Mouse (Mus musculus) neural tube, embryonic 13.5 days (tissue): ENCODE measurements at regions not wholly inside any gene's neighbourhood (a gene's known extent, or its start where the extent isn't known, plus 50 kb on each side); places are given as distances from the start of the nearest gene placed in this dataset.

Experiments
- ATAC-seq: fragments of 200-750 bp; cut with Nextera tagmentation; 2 replicates; pipeline ENCODE4 v1.8.0; 2017; ENCODE audit warnings: low read depth, mild to moderate bottlenecking, moderate TSS enrichment, moderate library complexity
- H3K27ac ChIP-seq: fragments of 300-500 bp; sonication (generic); replicated peaks from 2 replicates; pipeline ENCODE4 v1.5.1; 2015; ENCODE audit warnings: moderate library complexity, mild to moderate bottlenecking, inconsistent platforms
- H3K27me3 ChIP-seq: fragments of 300-500 bp; sonication (generic); 2 replicates; pipeline ENCODE4 v1.6.1; 2015; ENCODE audit warnings: mild to moderate bottlenecking, inconsistent platforms
- H3K36me3 ChIP-seq: fragments of 300-500 bp; sonication (generic); 2 replicates; pipeline ENCODE4 v1.6.1; 2015; ENCODE audit warnings: mild to moderate bottlenecking, inconsistent platforms
- H3K4me1 ChIP-seq: fragments of 300-500 bp; sonication (generic); replicated peaks from 2 replicates; pipeline ENCODE4 v1.6.1; 2015; ENCODE audit warnings: inconsistent platforms
- H3K4me2 ChIP-seq: fragments of 300-500 bp; sonication (generic); 2 replicates; pipeline ENCODE4 v1.6.1; 2015; ENCODE audit warnings: inconsistent platforms, mild to moderate bottlenecking, moderate library complexity
- H3K4me3 ChIP-seq: fragments of 300-500 bp; sonication (generic); 2 replicates; pipeline ENCODE4 v1.5.1; 2015; ENCODE audit warnings: mild to moderate bottlenecking, inconsistent platforms
- H3K9ac ChIP-seq: fragments of 300-500 bp; sonication (generic); 2 replicates; pipeline ENCODE4 v1.6.1; 2015; ENCODE audit warnings: moderate library complexity, mild to moderate bottlenecking, inconsistent platforms
- H3K9me3 ChIP-seq: fragments of 300-500 bp; sonication (generic); 2 replicates; pipeline ENCODE4 v1.6.1; 2016; ENCODE audit warnings: inconsistent platforms
- WGBS: fragments of 180-500 bp; shearing (Covaris S2); methylation state at CpG from one replicate; pipeline ENCODE4 v1.1.7; 2015; 5-methylcytosine and 5-hydroxymethylcytosine counted together

DNA sequence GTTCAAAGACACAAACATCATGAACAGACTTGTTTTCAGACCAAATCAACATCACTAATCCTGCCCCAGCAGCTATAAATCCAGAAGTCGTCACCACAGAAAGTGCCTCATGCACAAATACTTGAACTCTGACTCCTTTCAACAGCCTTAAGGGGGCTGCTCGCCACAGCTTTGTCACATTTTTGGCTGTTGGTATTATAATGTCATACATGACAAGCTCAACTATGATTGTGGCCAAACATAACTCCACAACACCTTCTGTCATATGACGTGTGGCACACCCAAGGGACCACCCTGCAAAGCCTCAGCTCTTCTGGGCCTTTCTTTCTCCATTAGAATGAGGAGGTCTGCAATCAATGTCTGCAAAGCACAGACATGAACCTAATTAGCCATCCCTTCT is 209.1 kb downstream of the Mtx2 start:
- ATAC-seq, result no peak
- H3K4me3 ChIP-seq, result no peak overlapping the region
- 0 out of 2 replicates have a peak overlapping the region, but pooled peaks have one; percentile 23 for H3K27ac ChIP-seq
- H3K4me2 ChIP-seq, result no peak overlapping the region
- 61% methylated on average over 3 of the region's 3 CpGs for WGBS
- H3K4me1 ChIP-seq, result peaks cover 9% of the 10 kb centered on the region; the same call in 1 of the 2 replicates
- no peaks in the 10 kb centered on the region for H3K9me3 ChIP-seq
- H3K27me3 ChIP-seq, result no peaks in the 10 kb centered on the region
- H3K36me3 ChIP-seq, result no peaks in the 10 kb centered on the region
- no peak overlapping the region for H3K9ac ChIP-seq

DNA sequence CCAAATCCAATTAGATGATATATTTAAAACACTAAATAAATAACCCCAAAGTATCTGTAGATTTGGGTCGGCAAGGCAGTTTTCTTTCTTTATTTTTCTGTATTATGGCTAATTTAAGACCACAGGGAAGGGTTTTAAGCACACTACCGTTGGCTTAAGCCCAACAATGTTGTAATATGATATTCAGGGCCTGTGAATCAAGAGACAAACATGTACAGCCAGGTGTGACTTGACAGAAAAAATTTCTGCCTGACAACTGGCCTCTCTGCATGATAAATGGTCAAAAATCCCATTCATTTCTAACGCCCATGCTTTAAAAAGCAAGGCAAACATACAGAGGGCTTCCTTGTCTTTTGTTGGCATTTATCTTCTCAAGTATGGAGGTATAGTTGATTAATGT is 213.5 kb downstream of the Mtx2 start:
- H3K9ac ChIP-seq, result no peak overlapping the region
- H3K36me3 ChIP-seq, result no peaks in the 10 kb centered on the region
- no peaks in the 10 kb centered on the region for H3K9me3 ChIP-seq
- WGBS, result 62% methylated on average over 3 of the region's 3 CpGs
- H3K27ac ChIP-seq, result no peak overlapping the region
- no peak overlapping the region for H3K4me3 ChIP-seq
- H3K4me2 ChIP-seq, result no peak overlapping the region
- no peak for ATAC-seq
- no peaks in the 10 kb centered on the region for H3K27me3 ChIP-seq
- peaks cover 5% of the 10 kb centered on the region; the same call in 1 of the 2 replicates for H3K4me1 ChIP-seq

DNA sequence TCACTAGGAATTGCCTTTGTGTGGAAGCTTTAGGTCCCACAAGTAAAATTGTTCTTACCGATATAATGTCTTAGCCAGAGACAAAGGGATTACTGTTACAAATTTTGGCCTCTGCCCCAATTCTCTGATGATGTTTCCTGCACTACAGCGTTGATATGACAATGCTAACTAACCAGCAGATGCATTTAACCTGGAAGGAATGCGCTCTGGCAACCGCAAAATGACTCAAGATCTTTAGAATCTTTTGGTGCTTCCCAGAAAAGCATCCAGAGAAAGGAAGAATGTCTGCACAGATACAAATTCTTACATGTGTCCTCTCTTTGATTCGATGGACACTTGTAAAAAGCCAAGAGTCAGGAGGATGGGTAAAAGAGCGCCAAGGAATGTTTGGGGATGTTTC is 221.3 kb downstream of the Mtx2 start:
- WGBS, result 78% methylated on average over 6 of the region's 6 CpGs

DNA sequence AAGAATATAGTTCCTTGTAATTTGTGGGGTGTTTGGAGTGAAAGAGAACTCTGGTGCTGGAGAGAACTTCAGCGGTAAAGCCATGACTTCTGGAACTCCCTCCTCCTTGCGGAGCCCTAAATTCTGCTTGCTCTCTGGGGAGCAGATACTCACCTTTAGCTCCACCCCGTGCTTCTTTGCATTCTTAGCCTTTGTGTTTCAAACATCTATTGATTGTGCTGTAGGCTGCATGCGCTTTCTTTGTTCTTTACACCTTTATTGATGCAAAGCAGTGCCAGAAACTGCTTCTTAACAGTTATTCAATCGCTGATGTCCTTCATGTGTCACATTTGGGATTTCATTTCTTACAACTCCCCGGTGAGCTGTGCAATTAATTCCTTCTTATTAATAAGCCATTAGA is 222.5 kb downstream of the Mtx2 start:
- no peak overlapping the region for H3K4me2 ChIP-seq
- no peaks in the 10 kb centered on the region for H3K36me3 ChIP-seq
- H3K9me3 ChIP-seq, result no peaks in the 10 kb centered on the region
- H3K4me3 ChIP-seq, result no peak overlapping the region
- H3K4me1 ChIP-seq, result peaks cover 8% of the 10 kb centered on the region; the same call in 1 of the 2 replicates
- H3K9ac ChIP-seq, result no peak overlapping the region
- no peaks in the 10 kb centered on the region for H3K27me3 ChIP-seq
- H3K27ac ChIP-seq, result no peak overlapping the region
- WGBS, result 28% methylated on average over 6 of the region's 6 CpGs
- ATAC-seq, result no peak

More for the DNA sequence above, 221.3 kb downstream of the Mtx2 start:
- no peak overlapping the region for H3K4me2 ChIP-seq
- no peak overlapping the region for H3K27ac ChIP-seq
- peaks cover 8% of the 10 kb centered on the region; the same call in 1 of the 2 replicates for H3K4me1 ChIP-seq
- H3K27me3 ChIP-seq, result no peaks in the 10 kb centered on the region
- no peak for ATAC-seq
- H3K36me3 ChIP-seq, result no peaks in the 10 kb centered on the region
- no peak overlapping the region for H3K9ac ChIP-seq
- no peak overlapping the region for H3K4me3 ChIP-seq
- H3K9me3 ChIP-seq, result no peaks in the 10 kb centered on the region

DNA sequence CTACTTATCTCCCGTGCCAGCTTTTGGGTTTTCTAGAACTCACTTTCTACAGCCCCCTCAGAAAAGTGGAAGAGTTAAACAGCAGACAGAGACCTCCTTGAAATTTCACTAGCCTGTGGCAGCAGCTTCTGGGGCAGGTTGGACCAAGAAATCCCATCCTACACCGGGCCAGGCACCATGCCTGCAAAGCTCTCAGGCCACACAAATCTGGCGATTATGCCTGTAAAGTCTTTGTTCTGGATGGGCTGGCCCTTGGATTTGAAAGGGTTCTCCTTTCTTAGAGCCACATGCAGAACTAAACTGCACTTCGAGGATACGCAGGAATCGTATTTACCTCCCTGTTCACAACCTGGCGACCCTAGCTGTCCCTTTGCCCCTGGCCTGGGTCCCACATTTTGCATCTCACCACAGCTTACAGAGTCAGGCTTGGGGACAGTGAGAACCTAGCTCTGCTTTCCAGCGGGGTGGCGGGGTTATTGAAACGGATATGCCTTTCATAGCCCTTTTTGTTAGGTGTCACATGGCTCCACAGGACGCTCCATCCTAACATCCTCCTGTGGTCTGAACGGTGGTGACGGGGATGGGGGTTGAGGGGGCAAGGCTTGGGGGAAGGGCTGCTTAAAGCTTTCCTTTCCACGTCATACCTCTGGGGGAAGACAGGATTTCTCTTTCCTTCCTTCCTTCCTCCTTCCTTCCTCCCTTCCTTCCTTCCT is 229.0 kb downstream of the Mtx2 start:
- Histone ChIP-seq H3K4me3 (peak overlapping the region; percentile 39), H3K9me3 (no peaks in the 10 kb centered on the region), H3K27me3 (no peaks in the 10 kb centered on the region), H3K4me1 (peaks cover 8% of the 10 kb centered on the region), H3K27ac (peak overlapping the region; percentile 69), H3K4me2 (peak overlapping the region; percentile 66), H3K36me3 (no peaks in the 10 kb centered on the region), H3K9ac (peak overlapping the region; percentile 63)
- peak; percentile 71 for ATAC-seq
- 16% methylated on average over 14 of the region's 14 CpGs for WGBS

DNA sequence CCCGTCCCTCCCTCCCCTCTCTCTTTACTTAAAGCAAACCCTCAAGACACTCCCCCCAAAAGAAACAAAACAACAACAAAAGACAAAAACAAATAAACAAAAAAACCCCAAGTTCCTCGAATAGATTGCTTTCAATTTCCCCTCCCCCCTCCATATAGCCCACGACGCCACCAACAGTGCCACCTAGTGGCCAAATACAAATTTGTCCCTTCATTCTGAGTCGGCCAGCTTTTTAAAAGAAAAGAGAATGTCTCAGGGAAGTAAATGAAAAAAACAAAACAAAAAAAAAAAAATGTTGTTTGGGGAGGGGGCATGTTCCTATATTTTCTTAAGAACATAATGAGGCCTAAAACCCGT is 229.6 kb downstream of the Mtx2 start:
- peak overlapping the region; percentile 63 for H3K9ac ChIP-seq
- H3K9me3 ChIP-seq, result no peaks in the 10 kb centered on the region
- H3K27me3 ChIP-seq, result peaks cover 4% of the 10 kb centered on the region; the same call in 1 of the 2 replicates
- under 1% methylated on average over 6 of the region's 6 CpGs for WGBS
- peak overlapping the region; percentile 39 for H3K4me3 ChIP-seq
- H3K4me2 ChIP-seq, result peak overlapping the region; percentile 66
- H3K4me1 ChIP-seq, result peaks cover 13% of the 10 kb centered on the region
- H3K36me3 ChIP-seq, result no peaks in the 10 kb centered on the region
- peak; percentile 78 for ATAC-seq
- peak overlapping the region; percentile 69 for H3K27ac ChIP-seq

DNA sequence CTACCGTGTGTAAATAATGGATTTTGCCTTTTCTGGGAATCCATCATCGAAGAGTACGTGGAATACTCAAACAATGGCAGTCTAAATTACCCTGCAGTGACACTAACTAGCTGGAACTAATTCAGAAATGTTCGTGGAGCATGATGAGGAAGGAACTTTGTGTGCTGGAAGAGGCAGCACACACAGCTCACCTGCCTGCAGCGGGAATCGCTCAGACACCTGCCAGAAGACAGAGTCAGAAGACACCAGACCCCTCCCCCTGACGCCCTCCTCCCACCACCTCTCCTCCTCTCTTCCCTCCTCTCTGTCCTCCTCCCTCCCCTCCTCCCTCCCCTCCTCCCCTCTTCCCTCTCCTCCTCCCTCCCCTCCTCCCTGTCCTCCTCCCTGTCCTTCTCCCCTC is 235.4 kb downstream of the Mtx2 start:
- Histone ChIP-seq H3K4me3 (no peak overlapping the region), H3K9me3 (no peaks in the 10 kb centered on the region), H3K4me1 (peaks cover 43% of the 10 kb centered on the region), H3K4me2 (peak overlapping the region; percentile 26; the same call in 1 of the 2 replicates), H3K27ac (peak overlapping the region; percentile 76), H3K36me3 (no peaks in the 10 kb centered on the region), H3K9ac (no peak overlapping the region), H3K27me3 (peaks cover 5% of the 10 kb centered on the region; the same call in 1 of the 2 replicates)
- WGBS, result 19% methylated on average over 6 of the region's 7 CpGs
- peak; percentile 62; the same call in 1 of the 2 replicates for ATAC-seq

DNA sequence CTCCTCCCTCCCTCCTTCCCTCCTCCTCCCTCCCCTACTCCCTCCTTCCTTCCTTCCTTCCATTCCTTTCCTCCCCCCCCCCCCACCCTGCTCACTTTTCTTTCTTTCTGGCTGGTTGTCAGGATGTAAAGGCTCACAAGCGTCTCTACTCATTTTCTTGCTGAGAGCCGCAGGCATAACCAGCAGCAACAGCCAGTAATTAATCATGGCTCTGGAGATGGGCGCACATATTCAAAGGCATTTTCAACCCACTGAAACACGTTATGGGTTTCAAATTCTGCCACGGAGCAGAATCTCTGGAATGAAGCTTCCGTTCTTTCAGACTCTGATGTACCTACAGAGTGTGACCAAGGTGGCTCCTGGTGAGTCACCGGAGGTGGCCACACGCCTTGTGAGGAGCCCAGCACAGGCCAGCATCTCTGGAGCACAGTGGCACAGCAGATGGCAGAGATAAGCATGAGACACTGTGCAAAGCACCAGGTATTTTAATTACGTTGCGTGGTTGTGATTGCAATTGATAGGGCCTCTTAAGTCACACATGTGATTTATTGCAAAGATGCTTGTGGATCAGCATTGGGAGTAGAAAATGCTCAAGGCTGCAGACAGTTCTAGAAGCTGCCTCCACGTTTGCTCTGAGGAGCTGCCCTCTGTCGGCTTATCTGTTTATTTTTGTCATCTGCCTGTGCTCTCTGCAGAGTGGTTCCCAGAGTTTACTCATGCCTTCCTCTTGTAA is 236.0 kb downstream of the Mtx2 start:
- Histone ChIP-seq H3K9ac (no peak overlapping the region), H3K36me3 (no peaks in the 10 kb centered on the region), H3K27ac (peak overlapping the region; percentile 76), H3K9me3 (no peaks in the 10 kb centered on the region), H3K4me3 (no peak overlapping the region), H3K27me3 (peaks cover 5% of the 10 kb centered on the region; the same call in 1 of the 2 replicates), H3K4me2 (no peak overlapping the region), H3K4me1 (peaks cover 43% of the 10 kb centered on the region)
- 29% methylated on average over 12 of the region's 12 CpGs for WGBS
- ATAC-seq, result peak; percentile 58

DNA sequence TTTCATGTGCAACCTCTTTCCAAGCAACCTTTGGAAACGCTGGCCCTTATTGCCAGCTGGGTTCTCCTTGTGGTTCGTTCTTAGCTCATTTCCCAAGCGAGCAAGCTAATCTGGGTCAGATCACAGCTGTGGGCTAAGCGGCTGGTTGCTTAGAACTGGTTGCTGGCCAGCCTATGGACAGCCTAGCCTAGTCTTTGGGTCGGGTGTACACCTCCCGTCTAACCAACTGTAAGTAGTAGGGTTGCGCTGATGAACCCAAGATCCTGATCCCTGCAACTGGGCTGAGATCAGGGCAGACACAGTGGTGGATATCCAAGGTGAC is 236.5 kb downstream of the Mtx2 start:
- no peak overlapping the region for H3K4me2 ChIP-seq

DNA sequence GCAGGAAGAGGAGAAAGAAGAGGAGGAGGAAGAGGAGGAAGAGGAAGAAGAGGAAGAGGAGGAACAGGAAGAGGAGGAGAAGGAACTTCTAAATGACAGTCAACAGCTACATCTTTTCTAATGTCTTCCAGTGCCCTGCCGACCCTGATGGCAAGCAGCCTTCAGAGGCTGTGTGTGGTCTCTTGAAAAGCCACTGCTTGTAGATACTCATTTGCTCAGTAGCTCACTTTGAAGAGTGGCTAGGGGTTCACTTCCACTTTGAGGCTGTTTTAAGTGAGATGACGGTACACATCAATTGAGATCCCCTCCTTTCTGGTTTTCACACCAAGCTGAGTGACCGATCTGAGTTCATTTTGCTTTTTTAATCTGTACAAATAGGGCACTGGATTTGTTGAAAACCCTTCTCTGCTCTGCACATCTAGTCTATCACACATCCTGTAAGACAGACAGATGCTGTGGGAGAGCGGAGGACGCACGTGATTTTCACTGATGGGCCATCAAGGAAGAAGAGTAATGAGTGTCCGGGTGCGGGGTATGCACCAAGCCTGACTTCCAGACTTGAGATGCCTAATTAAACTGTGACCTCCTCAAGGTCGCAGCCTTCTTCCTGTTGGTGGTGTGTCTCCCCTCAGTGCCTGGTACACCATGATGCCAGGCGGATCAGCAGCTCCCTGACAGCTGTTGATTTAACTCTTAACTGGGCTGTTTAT is 239.0 kb downstream of the Mtx2 start:
- no peak overlapping the region for H3K4me3 ChIP-seq
- peaks cover 47% of the 10 kb centered on the region for H3K4me1 ChIP-seq
- WGBS, result 55% methylated on average over 10 of the region's 10 CpGs
- H3K9me3 ChIP-seq, result no peaks in the 10 kb centered on the region
- no peak overlapping the region for H3K9ac ChIP-seq
- H3K27me3 ChIP-seq, result peaks cover 5% of the 10 kb centered on the region; the same call in 1 of the 2 replicates
- no peaks in the 10 kb centered on the region for H3K36me3 ChIP-seq
- ATAC-seq, result no peak
- no peak overlapping the region for H3K27ac ChIP-seq
- no peak overlapping the region for H3K4me2 ChIP-seq

More for the DNA sequence above, 236.5 kb downstream of the Mtx2 start:
- WGBS, result 72% methylated on average over 7 of the region's 7 CpGs
- H3K27me3 ChIP-seq, result peaks cover 5% of the 10 kb centered on the region; the same call in 1 of the 2 replicates
- H3K36me3 ChIP-seq, result no peaks in the 10 kb centered on the region
- H3K9me3 ChIP-seq, result no peaks in the 10 kb centered on the region
- ATAC-seq, result no peak
- H3K9ac ChIP-seq, result no peak overlapping the region
- peaks cover 43% of the 10 kb centered on the region for H3K4me1 ChIP-seq
- peak overlapping the region; percentile 76 for H3K27ac ChIP-seq
- H3K4me3 ChIP-seq, result no peak overlapping the region

DNA sequence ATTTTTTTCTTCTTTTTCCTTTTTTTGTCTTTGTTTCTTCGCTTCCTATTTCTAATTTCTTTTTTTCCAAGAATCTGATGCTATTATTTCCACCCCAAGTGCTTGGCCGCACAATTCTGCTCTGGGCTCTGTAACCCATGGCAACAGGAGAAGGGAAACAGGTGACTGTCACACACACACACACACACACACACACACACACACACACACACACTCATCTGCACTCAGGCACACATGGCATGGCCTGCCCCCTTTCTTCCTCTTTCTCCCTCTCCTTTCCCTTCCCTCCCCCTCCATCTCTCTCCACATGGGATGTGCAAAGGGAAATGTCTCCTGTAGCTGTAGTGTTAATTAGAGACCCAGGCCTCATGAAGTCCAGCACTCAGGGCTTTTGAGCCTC is 239.7 kb downstream of the Mtx2 start:
- Histone ChIP-seq H3K4me3 (no peak overlapping the region), H3K27ac (no peak overlapping the region; the same call in 1 of the 2 replicates), H3K4me1 (peaks cover 40% of the 10 kb centered on the region), H3K36me3 (no peaks in the 10 kb centered on the region), H3K9me3 (no peaks in the 10 kb centered on the region), H3K9ac (no peak overlapping the region), H3K4me2 (no peak overlapping the region), H3K27me3 (no peaks in the 10 kb centered on the region)
- WGBS, result 54% methylated on average over 2 of the region's 2 CpGs
- ATAC-seq, result no peak

DNA sequence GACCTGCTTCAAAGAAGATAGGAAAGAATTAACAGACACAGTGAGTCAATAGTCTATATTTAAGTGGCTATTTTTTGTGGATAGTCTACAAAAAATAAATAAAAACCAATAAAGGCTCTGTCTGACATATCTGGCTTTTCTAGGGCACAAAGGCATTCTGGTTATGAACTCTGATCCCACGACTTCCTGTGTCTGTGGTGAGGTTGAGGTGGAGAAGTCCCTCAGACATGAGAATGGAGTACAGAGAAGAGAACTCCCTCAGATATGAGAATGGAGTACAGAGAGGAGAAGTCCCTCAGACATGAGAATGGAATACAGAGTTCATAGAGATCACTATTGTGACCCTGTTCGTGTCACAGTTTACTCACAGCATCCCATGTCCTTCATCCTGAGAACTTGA is 243.7 kb downstream of the Mtx2 start:
- Histone ChIP-seq H3K27me3 (no peaks in the 10 kb centered on the region), H3K4me3 (no peak overlapping the region), H3K9ac (no peak overlapping the region), H3K9me3 (no peaks in the 10 kb centered on the region), H3K4me1 (peaks cover 42% of the 10 kb centered on the region), H3K4me2 (no peak overlapping the region), H3K27ac (peak overlapping the region; percentile 9; the same call in 1 of the 2 replicates), H3K36me3 (no peaks in the 10 kb centered on the region)
- 73% methylated on average over 2 of the region's 2 CpGs for WGBS
- no peak for ATAC-seq
